25 mouse cellular contexts compared by ENCODE assay signal in genomic region chr5:38702091-38702490, GRCm38 (mm10). TPM values are rescaled to one million over a fixed set of nuclear protein-coding genes. Genes with fewer than 3 reads are reported as not detected.
DNase-seq lines count a peak whose midpoint lies in the region; ATAC-seq and TF ChIP-seq lines count a peak whose summit lies in the region.
"Had no signal": no experiment of that assay in that cellular context is flagged by ENCODE, and none has a peak within 500 bp of the region (broad histone marks: within the 10 kb centered on the region; RNA-seq: fewer than 3 reads in every experiment).

No protein-coding gene starts in this region.

- no peak for TF ChIP-seq CTCF in intestine, postnatal 0 days (IDR thresholded peaks at IDR 0.05; ENCODE audit: low read depth)

- WGBS in intestine, embryonic 14.5 days = 70% methylated on average over 2 of the region's 2 CpGs
- WGBS in intestine, postnatal 0 days = 72% methylated on average over 2 of the region's 2 CpGs
- 83% methylated on average over 2 of the region's 2 CpGs for WGBS in embryonic facial prominence, embryonic 10.5 days

- H3K9me3 ChIP-seq in intestine, embryonic 14.5 days (ENCODE audit: control insufficient read depth, low read length) = no peaks in the 10 kb centered on the region
- no peaks in the 10 kb centered on the region for H3K9me3 ChIP-seq in intestine, postnatal 0 days (ENCODE audit: control insufficient read depth)
- H3K9me3 ChIP-seq in embryonic facial prominence, embryonic 10.5 days = no peaks in the 10 kb centered on the region
- H3K9me3 ChIP-seq: embryonic facial prominence, embryonic 13.5 days; embryonic facial prominence, embryonic 15.5 days; forebrain, embryonic 10.5 days; forebrain, embryonic 12.5 days; G1E had no signal

- peak; percentile 16 for DNase-seq in intestine, embryonic 14.5 days (ENCODE audit: low spot score)
- DNase-seq in ES-CJ7 (ENCODE audit: low read depth, low spot score) (peak; percentile 73), R1 (ENCODE audit: low read depth, low spot score) (peak; percentile 84)
- DNase-seq in embryonic facial prominence, embryonic 10.5 days (ENCODE audit: low spot score) = peak; percentile 1
- DNase-seq in layer of hippocampus, adult 11-12 months (ENCODE audit: low spot score) = no peak
- DNase-seq in kidney, postnatal 10 days = no peak
- DNase-seq: adrenal gland, adult 8-10 months; adrenal gland, postnatal 14 days; adrenal gland, postnatal 36 days; cerebellum, adult 11-12 months; cerebellum, adult 2 months; cerebellum, adult 9-10 months; cerebellum, postnatal 10 days; cerebellum, postnatal 25 days had no signal

- no peak for ATAC-seq in intestine, embryonic 14.5 days (replicated peaks; ENCODE audit: low FRiP score, low TSS enrichment, low read depth)
- no peak for ATAC-seq in intestine, postnatal 0 days
- ATAC-seq: activated CD4-positive, CD25-positive, alpha-beta regulatory T cell, adult 4 months; forebrain, embryonic 14.5 days; forebrain, embryonic 16.5 days; Patski had no signal

- no peak overlapping the region for H3K27ac ChIP-seq in intestine, embryonic 14.5 days (ENCODE audit: low read depth)
- H3K27ac ChIP-seq in intestine, postnatal 0 days (ENCODE audit: low read depth, low read length) = no peak overlapping the region
- H3K27ac ChIP-seq in embryonic facial prominence, embryonic 10.5 days (replicated peaks) = no peak overlapping the region
- H3K27ac ChIP-seq: embryonic facial prominence, embryonic 13.5 days; embryonic facial prominence, embryonic 15.5 days; forebrain, embryonic 10.5 days; forebrain, embryonic 12.5 days had no signal

- H3K4me1 ChIP-seq in intestine, embryonic 14.5 days (replicated peaks; ENCODE audit: control insufficient read depth, insufficient read depth, low read length) = no peaks in the 10 kb centered on the region
- H3K4me1 ChIP-seq in intestine, postnatal 0 days (replicated peaks; ENCODE audit: control insufficient read depth, insufficient read depth, low read length) = no peaks in the 10 kb centered on the region
- H3K4me1 ChIP-seq in embryonic facial prominence, embryonic 10.5 days = peaks cover 4% of the 10 kb centered on the region; the same call in 1 of the 2 replicates
- H3K4me1 ChIP-seq: embryonic facial prominence, embryonic 13.5 days; embryonic facial prominence, embryonic 15.5 days; forebrain, embryonic 10.5 days; forebrain, embryonic 12.5 days had no signal

- no peak overlapping the region for H3K4me3 ChIP-seq in intestine, embryonic 14.5 days (ENCODE audit: low read depth, low read length)
- no peak overlapping the region for H3K4me3 ChIP-seq in intestine, postnatal 0 days (ENCODE audit: low read depth, low read length)
- H3K4me3 ChIP-seq in embryonic facial prominence, embryonic 10.5 days = no peak overlapping the region
- H3K4me3 ChIP-seq: embryonic facial prominence, embryonic 13.5 days; embryonic facial prominence, embryonic 15.5 days; erythroblast, embryonic 14.5 days; forebrain, embryonic 10.5 days; forebrain, embryonic 12.5 days had no signal

- no peaks in the 10 kb centered on the region for H3K27me3 ChIP-seq in intestine, embryonic 14.5 days (replicated peaks; ENCODE audit: control insufficient read depth, insufficient read depth, low read length)
- no peaks in the 10 kb centered on the region for H3K27me3 ChIP-seq in intestine, postnatal 0 days (replicated peaks; ENCODE audit: control insufficient read depth, insufficient read depth, low read length)
- no peaks in the 10 kb centered on the region for H3K27me3 ChIP-seq in embryonic facial prominence, embryonic 10.5 days (replicated peaks; ENCODE audit: low read depth, poor library complexity, severe bottlenecking)
- H3K27me3 ChIP-seq: embryonic facial prominence, embryonic 13.5 days; embryonic facial prominence, embryonic 15.5 days; forebrain, embryonic 12.5 days; Patski had no signal

- H3K36me3 ChIP-seq in intestine, embryonic 14.5 days (ENCODE audit: control insufficient read depth, insufficient read depth, low read length) = no peaks in the 10 kb centered on the region
- H3K36me3 ChIP-seq in intestine, postnatal 0 days (ENCODE audit: control insufficient read depth, insufficient read depth) = no peaks in the 10 kb centered on the region
- no peaks in the 10 kb centered on the region for H3K36me3 ChIP-seq in embryonic facial prominence, embryonic 10.5 days (replicated peaks)
- H3K36me3 ChIP-seq: embryonic facial prominence, embryonic 13.5 days; embryonic facial prominence, embryonic 15.5 days; forebrain, embryonic 10.5 days; forebrain, embryonic 12.5 days; G1E had no signal

- H3K9ac ChIP-seq in intestine, embryonic 14.5 days (ENCODE audit: low read length) = no peak overlapping the region
- H3K9ac ChIP-seq in intestine, postnatal 0 days (ENCODE audit: low read depth, low read length) = no peak overlapping the region
- H3K9ac ChIP-seq: embryonic facial prominence, embryonic 13.5 days; embryonic facial prominence, embryonic 15.5 days; forebrain, embryonic 12.5 days had no signal

- H3K4me2 ChIP-seq in intestine, embryonic 14.5 days (ENCODE audit: low read length) = no peak overlapping the region
- no peak overlapping the region for H3K4me2 ChIP-seq in intestine, postnatal 0 days (replicated peaks; ENCODE audit: low read depth)
- H3K4me2 ChIP-seq: embryonic facial prominence, embryonic 13.5 days; embryonic facial prominence, embryonic 15.5 days; forebrain, embryonic 12.5 days had no signal

RNA-seq across cellular contexts. Expression of gene Zfp518b, which starts 17.5 kb away (rescaled TPM):
- polyA plus RNA-seq in intestine, embryonic 14.5 days (2014; fragmentation: Nextera tagmentation; extraction: Ambion mirVana) = 17.0 and 19.4 TPM in 2 replicates
- 2.5 and 2.6 TPM in 2 replicates for polyA plus RNA-seq in intestine, postnatal 0 days (2015; fragmentation: Nextera tagmentation; extraction: Ambion mirVana)
- 42.3 and 43.1 TPM in 2 replicates for polyA plus RNA-seq in embryonic facial prominence, embryonic 10.5 days (2016; fragmentation: Nextera tagmentation; extraction: Ambion mirVana)
- polyA plus RNA-seq: G1E had no signal

Comparison
In these comparisons a context has a peak if more than half of its experiments do, and no peak if none do; other contexts are left out.
1. DNase-seq: peak in intestine, embryonic 14.5 days (single experiment), ES-CJ7 (single experiment), R1 (single experiment) and embryonic facial prominence, embryonic 10.5 days (single experiment); none in layer of hippocampus, adult 11-12 months (single experiment) and kidney, postnatal 10 days (single experiment).